Mouse (Mus musculus): ENCODE measurements around the gene Ccdc14.
"Not testable (repeated sequence)": the region's sequence is repeated elsewhere in the genome, so short reads cannot be mapped to it uniquely, and the experiment has no call there.

Gene Ccdc14

GRCm38 (mm10) chr16:34690334-34691144 lies at the start of gene Ccdc14:
TSS of gene Ccdc14 (plus strand) at chr16:34690616.
- DNase-seq (ENCODE audit: low spot score), result peak; percentile 90

GRCm38 (mm10) chr16:34643511-34644259 lies 46.7 kb upstream of the Ccdc14 start:
- DNase-seq (ENCODE audit: low spot score), result no peak

- no peak for DNase-seq (ENCODE audit: low spot score)
Measured at GRCm38 (mm10) chr16:34649621-34650020, 40.8 kb upstream of the Ccdc14 start, which contains the start of gene Ropn1. TSS of gene Ropn1 (plus strand) at chr16:34649921.

DNA sequence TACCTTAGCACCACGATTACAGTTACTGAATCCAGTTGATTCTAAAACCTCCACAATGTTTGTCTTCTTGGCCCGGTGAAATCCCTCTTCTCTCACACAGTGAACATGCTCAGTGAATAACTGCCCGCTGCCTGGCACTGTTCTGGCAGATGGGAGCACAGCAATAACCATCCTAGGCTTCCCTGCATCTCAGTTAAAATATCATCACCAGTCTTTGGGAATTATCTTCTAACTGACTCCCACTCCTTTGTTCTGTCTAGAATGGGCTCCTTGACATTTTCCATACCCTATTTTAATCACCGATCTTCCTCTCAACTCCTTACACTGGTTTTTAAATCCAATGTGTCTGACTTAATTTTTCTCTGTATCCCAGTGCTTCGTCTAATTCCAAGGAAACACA lies 37.4 kb upstream of the Ccdc14 start:
- DNase-seq (ENCODE audit: low spot score), result no peak

DNA sequence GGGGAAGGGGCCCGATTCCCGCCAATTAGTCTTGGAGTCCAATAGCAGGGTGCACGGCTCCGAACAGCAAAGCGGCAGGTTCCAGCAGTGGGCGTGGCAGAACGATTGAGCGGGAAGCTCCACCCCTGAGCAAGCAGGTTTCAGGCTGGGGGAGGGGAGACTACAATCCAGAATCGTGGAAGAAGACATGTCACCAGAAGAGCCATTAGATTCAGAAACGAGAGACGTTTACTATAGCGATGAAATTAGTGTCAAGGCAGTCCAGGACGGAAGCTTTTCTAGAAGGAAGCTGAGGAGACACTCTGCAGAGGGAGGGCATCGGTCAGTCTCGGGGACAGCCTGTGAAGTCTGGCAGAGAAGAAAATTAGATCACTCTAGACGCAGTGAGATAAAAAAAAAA lies 32.9 kb upstream of the Ccdc14 start:
- DNase-seq (ENCODE audit: low spot score), result peak; percentile 44

GRCm38 (mm10) chr16:34657983-34658382 lies 32.4 kb upstream of the Ccdc14 start:
- DNase-seq (ENCODE audit: low spot score), result no peak

DNA sequence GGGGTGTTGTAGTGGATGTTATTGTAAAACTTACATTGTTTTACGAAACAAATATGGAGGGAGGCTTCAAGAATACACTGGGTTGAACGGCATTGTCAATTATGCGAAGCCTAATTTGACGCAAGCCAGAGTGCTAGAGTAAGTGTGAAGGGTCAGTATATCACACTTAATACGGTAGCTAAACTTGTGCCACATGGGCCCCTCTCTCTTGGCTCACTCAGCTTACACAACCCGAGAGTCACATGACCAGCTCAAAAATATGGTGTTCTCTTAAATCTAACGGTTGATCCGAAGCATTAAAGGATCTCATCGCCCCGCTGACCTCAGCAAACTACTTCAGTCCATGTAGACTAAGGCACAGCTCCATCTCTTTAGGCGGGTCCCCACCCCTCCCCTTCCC lies 32.0 kb upstream of the Ccdc14 start:
- DNase-seq (ENCODE audit: low spot score), result peak; percentile 52

DNA sequence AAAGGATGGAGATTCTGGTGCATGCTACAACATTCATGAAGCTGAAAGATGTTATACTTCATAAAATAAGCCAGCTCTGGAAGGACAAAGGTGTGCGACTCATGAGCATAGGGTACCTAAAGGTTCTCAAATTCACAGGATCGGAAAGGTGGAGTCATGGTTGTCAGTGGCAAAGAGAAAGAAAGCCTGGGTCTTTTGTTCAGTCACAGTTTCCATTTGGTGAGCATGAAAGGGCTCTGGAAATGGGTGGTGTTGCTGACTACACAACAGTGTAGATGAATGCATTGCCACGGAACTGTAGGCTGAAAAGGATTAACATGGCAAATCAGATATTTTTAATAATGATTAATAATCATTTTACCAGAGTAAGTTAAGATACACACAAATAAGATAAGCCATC lies 25.9 kb upstream of the Ccdc14 start:
- DNase-seq (ENCODE audit: low spot score), result no peak

GRCm38 (mm10) chr16:34667031-34667726 lies 23.2 kb upstream of the Ccdc14 start:
- DNase-seq (ENCODE audit: low spot score), result peak; percentile 89

GRCm38 (mm10) chr16:34668341-34668740 lies 22.1 kb upstream of the Ccdc14 start:
- no peak for DNase-seq (ENCODE audit: low spot score)

DNA sequence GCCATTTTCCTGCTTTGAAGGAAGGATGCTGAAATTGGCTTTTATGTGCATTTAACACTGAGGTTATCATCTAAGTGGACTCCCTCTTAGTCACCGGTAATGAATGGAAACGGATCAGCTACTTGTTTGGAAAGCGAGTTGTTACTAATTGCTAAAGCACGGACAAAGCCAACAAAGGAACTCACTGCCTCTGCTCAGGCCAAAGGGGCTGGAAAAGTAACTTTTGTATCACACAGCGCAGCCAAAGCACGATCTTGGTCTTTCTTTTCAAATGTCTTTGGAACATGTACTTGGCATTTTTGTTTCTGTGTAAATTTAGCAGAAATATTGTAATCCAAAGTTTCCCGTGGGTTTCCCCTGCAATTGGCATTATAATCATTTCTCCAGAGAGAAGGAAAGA lies 18.4 kb upstream of the Ccdc14 start:
- DNase-seq (ENCODE audit: low spot score), result no peak

GRCm38 (mm10) chr16:34672822-34673221 lies 17.6 kb upstream of the Ccdc14 start:
- no peak for DNase-seq (ENCODE audit: low spot score)

GRCm38 (mm10) chr16:34674365-34674764 lies 16.1 kb upstream of the Ccdc14 start:
- DNase-seq (ENCODE audit: low spot score), result no peak

DNA sequence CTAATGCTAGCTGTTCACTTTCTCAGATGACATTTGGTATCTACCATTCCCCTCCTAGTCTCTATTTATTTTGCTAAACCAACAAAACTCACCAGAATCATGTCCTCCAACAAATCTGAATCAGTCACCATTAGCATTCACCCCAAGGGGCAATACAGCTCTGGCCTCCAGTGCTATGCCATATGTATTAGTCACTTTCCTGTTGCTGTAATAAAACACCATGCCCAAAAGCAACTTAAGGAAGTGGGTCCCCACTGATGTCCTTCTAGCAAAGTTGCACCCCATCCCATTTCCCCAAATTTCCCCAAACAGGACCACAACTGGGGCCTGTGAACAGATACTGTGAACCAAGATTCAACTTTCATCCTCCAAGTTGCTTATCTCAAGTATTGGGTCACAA lies 8.6 kb upstream of the Ccdc14 start:
- DNase-seq (ENCODE audit: low spot score), result no peak

- no peak for DNase-seq (ENCODE audit: low spot score)
Measured at GRCm38 (mm10) chr16:34689879-34690278, 537 bp upstream of the Ccdc14 start.

DNA sequence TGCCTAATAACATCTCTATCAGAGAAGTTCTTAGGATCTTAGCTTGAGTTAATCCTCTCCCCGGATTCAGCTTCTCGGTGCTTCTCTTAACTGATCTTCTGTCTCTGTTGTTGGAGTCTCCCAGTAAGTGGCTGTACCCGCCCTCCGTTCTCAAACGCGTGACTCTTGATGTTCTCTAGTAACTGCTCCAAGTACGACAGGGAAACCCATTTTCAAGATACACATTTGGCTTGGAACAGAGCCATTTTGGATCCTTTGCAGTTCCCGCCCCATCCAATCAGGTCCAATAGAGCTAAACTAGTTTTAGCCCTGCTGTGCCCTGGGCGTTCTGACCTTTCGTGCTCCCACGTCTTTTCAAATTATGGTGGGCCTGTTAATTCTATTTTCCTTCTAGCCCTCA lies 740 bp downstream of the Ccdc14 start:
- peak; percentile 57 for DNase-seq (ENCODE audit: low spot score)

DNA sequence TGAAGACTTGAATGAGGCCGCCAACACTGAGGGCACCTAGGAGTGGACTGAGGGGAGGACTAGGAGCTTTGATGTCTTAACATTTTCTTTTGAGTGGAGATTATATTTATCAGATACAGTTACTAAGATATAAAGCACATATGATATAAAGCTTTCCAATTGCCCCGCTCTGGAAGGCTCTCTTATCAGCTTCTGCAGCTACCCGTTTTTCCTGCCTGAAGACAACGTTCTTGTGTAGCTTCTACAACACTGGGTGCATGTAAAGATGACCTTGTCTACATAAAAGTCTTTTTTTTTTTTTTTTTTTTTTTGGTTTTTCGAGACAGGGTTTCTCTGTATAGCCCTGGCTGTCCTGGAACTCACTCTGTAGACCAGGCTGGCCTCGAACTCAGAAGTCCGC lies 4.1 kb downstream of the Ccdc14 start:
- no peak for DNase-seq (ENCODE audit: low spot score)

- DNase-seq (ENCODE audit: low spot score), result not testable (repeated sequence)
Measured at GRCm38 (mm10) chr16:34698721-34699120, 8.3 kb downstream of the Ccdc14 start.

DNA sequence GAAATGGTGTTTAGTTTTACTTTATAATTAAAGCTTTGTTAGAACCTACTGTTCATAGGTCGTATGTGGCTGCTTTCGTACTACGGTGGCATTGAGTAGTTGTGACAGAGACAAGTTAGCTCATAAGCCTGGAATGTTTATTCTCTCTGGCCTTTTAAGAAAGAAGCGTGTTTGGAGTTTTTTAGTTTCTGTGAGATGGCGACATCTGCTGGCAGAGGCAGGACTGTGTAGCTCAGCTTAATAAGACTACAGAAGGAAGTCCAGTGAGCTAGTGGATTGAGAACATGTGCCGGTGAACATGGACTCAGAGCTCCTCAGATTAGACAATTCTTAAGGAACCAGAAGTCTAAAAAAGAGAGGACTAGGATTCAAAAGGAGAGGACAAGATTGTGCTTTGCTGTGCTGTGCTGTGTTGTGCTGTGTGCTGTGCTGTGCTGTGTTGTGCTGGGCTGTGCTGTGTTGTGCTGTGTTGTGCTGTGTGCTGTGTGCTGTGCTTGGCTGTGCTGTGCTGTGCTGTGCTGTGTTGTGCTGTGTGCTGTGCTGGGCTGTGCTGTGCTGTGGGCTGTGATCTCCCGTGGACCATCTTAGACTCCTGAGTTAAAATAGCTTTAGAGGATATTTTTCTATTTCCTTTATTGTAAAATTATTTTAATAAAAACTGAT lies 9.9 kb downstream of the Ccdc14 start:
- peak; percentile 88 for DNase-seq (ENCODE audit: low spot score)

DNA sequence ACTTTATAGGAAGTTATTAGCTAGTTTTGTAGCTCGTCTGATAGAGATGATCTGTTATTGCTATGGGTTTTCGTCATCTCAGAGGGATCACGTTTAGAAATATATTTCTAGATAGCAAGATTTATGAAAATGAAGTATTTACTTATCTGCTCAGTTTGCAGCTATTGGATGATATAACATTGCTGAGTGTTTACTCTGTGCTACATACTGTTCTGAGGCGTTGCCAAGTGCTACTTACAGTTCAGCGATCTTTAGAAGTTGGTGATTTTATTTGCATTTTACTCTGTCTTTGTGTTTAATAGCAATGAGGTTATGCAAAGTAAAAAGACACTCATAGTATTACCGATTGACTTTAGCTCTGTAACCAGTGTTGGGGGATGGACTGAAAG lies 10.4 kb downstream of the Ccdc14 start:
- no peak for DNase-seq (ENCODE audit: low spot score)

DNA sequence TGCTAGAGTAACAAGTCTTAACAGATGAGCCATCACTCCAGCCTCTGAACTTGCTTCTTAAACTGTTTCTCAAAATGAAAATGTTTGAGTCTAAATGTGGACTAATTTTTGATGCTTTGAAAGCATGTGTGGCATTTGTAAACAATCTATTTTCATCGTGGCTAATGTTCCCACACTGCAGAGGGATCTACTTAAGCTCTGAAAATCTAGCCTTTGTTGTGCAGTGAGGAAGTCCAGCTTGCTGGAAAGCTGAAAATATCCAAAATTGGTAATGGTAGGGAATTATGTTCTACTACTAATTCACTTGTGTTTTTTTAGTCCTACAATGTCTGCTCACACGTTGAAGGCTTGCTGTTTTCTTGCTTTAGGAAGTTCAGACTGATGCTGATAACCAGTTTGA lies 15.6 kb downstream of the Ccdc14 start:
- no peak for DNase-seq (ENCODE audit: low spot score)

DNA sequence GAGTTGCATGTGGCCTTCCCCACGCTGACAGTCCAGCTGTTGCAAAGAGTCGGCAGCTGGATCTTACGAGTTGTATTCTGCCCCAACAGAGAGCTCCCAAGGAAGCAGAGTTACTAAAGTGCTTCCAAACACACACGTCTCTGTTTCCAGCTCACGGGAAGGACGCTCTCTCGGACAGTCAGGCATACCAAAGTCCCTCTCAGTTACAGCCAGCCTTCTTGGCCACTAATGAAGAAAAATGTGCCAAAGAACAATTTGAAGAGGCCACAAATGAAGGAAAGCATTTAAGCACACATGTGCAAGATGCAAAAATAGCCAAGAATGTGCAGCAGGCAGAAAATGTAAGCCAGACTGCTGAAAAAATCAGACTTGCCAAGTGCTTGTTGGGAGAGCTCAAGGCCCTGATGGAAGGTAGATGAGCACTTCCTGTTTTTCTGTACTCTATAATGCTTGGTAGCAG lies 16.1 kb downstream of the Ccdc14 start:
- no peak for DNase-seq (ENCODE audit: low spot score)
